Mouse (Mus musculus) lung, postnatal 14 days (tissue): ENCODE data around the gene Sdk1.
A peak's percentile ranks its signal among the peaks of the same experiment; 100 is the strongest.

ENCODE experiments used
- DNase-seq: peaks from one replicate; pipeline ENCODE4 v3.0.0; 2021

The Sdk1 gene

GRCm38 (mm10) chr5:141910444-141910843, 669.2 kb downstream of the Sdk1 start:
- no peak for DNase-seq

- peak; percentile 20 for DNase-seq
Measured at GRCm38 (mm10) chr5:141910886-141911285, 669.6 kb downstream of the Sdk1 start.

GRCm38 (mm10) chr5:141912881-141913280, 671.6 kb downstream of the Sdk1 start:
- DNase-seq, result no peak

DNA sequence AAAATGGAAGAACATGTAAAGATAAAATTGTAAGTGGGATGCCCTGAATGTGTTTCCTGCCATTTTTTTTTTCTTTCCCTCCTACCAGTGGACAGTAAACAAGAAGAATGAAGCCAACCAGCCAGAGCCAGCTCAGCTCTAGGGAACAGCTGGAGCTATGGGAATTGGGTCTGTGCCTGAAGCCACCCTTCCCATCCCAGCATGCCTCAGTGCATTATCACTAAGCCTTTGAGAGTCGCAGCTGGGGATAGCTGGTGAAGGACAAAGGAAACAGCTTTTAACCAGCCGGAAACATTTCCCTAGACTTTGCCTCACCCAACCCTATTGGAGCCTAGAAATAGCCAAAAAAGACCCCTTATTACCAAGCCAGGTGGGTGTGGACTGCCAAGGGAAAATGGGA, 675.7 kb downstream of the Sdk1 start:
- peak; percentile 17 for DNase-seq

DNA sequence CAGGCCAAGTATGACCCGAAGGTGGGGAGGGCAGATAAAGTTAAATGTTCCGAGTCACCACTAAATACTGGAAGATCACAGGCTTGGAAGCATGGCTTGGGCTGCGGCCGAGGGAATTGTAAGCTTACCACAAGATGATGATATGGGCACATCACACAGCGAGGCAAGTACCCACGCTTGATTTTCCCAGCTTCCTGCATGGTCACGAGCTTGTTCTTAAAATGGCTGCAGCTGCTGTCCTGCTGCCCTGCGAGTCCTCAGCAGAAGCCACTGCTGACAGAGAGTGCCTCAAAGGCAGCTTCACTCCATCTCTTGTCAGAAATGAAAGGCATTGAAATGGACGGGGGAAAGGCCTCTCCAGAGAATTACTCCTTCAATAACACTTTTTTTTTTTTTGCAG, 697.7 kb downstream of the Sdk1 start:
- DNase-seq, result no peak

DNA sequence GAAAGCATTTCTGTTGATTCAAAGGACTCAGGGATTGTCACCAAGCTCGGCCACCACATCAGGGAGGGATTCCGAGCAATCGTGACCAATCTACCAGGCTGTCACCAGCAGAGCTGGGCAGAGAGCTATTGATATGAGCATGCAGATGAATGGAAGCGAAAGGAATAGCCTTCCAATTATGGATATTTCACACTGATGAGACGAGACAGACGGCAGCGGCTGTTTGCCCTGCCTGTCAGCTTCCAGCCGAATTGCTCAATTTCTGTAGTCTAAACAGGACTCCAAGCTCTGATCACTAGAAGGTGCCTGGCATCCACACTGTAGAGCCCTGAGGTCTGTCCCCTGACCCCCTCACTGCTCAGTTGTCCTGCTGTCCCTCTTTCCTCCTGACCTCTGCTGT, 699.3 kb downstream of the Sdk1 start:
- peak; percentile 15 for DNase-seq

- no peak for DNase-seq
Measured at GRCm38 (mm10) chr5:141950791-141951190, 709.5 kb downstream of the Sdk1 start.

GRCm38 (mm10) chr5:141952270-141952669, 711.0 kb downstream of the Sdk1 start:
- no peak for DNase-seq

- no peak for DNase-seq
Measured at GRCm38 (mm10) chr5:141952708-141953490, 711.6 kb downstream of the Sdk1 start.

DNA sequence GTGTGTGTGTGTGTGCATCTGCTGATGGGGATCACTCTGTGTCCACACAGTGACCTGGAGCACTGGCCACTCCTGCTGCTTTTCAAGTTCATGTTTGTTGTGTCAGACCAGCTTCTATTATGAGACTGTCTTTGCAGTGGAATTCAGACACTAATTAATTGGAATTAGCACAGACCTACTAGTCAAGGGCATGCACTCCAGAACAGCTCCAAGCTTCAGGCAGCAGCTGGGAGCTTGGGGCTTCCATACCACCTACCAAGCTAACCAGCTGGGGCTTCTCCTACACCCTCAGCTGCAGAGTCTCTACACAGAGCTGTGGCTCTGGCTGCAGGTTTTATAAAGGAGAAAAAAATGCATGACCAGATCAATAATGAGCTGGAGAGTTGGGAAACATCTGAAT, 729.8 kb downstream of the Sdk1 start:
- DNase-seq, result no peak

DNA sequence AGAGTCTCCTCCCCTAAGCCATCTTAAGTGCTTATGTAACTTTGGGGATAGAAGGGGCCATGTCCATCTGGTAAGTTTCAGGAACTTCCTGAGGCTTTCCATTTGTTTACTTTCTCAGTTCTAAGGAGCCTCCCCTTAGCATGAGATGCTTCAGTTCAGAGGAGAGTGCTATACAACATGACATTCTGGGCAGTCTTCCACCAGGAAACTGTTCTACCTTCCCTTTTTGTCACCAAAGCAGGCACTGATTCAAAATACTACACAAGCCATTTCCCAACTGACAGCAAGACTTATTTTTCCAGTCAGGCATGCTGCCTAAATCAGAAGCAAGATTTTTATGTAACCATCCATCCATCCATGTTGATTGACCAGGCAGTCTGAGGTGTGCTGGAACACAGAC, 738.2 kb downstream of the Sdk1 start:
- DNase-seq, result no peak

GRCm38 (mm10) chr5:141980746-141981145, 739.5 kb downstream of the Sdk1 start:
- DNase-seq, result no peak

GRCm38 (mm10) chr5:141984322-141984721, 743.0 kb downstream of the Sdk1 start:
- DNase-seq, result no peak

GRCm38 (mm10) chr5:141985003-141985402, 743.7 kb downstream of the Sdk1 start:
- DNase-seq, result peak; percentile 86

GRCm38 (mm10) chr5:141985551-141985950, 744.3 kb downstream of the Sdk1 start:
- DNase-seq, result no peak

DNA sequence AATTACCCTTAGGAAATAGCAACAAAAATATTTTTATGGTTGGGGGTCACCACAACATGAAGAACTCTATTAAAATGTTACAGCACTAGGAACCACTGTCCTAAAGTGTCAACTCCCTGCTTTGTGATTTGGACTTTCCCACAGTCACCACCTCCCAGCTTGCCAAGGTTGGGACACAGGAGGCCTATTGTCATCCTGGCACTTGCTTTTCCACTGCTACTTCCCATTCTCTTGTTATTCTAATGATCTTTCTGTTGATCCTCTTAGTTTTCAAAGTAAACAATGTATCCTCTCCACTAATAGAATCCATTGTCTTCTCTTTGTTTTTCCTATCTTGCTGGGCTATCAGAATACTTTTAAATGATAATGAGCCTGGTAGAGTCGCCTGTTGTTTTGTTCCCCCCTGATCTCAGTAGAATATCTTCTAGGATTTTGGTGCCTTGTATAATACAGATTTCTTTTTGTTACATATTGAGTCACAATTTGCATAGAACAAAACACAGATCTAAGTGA, 746.1 kb downstream of the Sdk1 start:
- no peak for DNase-seq

GRCm38 (mm10) chr5:141988685-141989084, 747.4 kb downstream of the Sdk1 start:
- no peak for DNase-seq

DNA sequence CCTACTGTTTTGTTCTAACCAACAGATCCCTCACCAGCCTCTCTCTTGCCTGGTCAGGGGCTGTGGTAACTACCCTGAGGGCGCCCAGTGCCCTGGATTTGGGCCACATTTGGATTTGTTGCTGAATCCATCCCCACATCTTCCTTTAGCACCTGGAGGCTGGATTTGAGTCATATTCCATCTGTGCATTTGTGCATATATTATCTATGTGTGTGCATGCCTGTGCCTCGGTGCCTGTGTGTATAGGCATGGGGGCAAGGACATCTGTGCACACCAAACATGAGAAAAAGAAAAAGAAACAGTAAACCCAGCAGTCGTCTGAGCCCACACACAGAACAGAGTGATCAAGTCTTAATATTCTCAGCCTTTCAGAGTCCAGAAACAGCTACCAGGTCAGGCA, 752.9 kb downstream of the Sdk1 start:
- no peak for DNase-seq

DNA sequence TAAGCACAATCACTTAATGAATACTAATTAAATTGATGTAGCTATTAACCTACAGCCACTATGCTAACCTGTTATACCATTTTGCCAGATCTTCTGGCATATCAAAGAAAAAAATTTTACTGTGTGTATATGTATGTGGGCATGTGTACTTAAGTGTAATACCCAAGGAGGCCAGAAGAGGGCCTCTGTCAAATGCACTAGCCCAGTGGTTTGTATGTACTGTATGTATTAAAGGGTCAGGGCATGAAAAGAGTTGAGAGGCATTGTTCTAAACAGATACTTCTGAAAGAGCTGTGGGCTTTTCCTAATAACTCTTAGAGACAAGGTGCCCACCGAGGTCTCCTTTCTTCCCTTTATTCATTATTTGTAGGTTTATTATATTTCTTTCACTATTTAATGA, 759.0 kb downstream of the Sdk1 start:
- no peak for DNase-seq

DNA sequence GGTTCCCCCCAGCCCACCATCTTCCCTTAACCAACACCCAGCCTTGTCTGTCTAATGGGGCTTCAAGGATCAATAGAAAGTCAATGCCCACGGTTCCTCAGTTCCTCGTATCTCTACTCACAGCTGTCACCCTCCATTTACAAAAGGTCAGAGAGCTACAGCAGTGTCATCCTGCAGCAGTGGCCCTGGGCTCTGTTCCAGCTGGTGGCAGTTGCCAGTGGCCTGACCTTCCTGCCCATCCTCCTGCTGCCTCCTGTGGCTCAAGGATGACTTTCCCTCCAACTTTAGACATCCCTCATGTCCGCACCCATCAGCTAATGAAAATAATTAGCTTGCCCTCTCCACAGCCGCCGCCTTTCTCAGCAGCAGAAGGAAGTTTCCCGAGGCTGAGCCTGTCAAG, 759.8 kb downstream of the Sdk1 start:
- no peak for DNase-seq

DNA sequence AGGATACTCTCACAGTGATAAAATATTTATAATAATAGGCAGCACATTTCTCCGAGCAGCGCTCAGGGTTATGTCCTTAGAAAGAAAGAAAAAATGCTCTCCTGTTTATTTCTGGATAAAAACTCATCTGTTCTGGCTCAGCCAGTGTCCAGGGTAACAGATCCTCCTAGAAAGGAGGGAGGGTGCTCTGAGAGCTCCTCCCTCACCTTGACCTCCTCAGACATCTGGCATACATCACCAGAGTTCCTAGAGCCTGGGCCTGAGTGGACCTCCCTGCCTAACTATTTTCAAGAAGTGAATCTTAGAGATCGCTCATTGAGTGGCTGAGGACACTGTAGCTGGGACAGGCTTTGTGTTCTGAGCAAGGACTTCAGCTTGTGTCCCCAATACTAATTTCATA, 760.7 kb downstream of the Sdk1 start:
- no peak for DNase-seq

DNA sequence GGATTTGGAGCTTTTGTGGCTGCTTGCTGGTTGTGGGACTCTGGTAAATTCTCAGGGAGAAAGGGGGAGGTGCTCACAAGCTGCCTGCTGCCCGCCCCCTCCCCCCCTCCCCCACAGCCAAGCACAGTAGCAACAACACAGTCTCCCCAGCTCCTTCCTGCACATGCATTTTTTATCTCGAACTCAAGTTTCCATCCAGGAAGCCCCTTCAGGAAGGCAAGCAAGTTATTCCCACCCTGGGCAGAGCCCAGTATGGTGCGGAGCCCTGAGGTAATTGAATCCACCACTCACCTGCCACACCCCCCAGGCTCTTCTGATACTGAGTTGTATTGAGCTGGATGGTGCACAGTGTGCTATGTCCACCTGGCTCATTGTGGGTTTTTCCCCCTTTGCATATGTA, 768.9 kb downstream of the Sdk1 start:
- DNase-seq, result no peak

GRCm38 (mm10) chr5:142017001-142017400, 775.7 kb downstream of the Sdk1 start:
- DNase-seq, result no peak

- DNase-seq, result peak; percentile 16
Measured at GRCm38 (mm10) chr5:142022877-142023580, 781.7 kb downstream of the Sdk1 start.
